Mouse (Mus musculus): ENCODE measurements around the gene Cpa5.

GRCm38 (mm10) chr6:30605111-30605510 lies 5.7 kb upstream of the Cpa5 start:
- TF ChIP-seq POLR2A (IDR thresholded peaks at IDR 0.05; ENCODE audit: borderline replicate concordance, extremely low read depth, low read depth, low read length) (no peak), CTCF (IDR thresholded peaks at IDR 0.05; ENCODE audit: insufficient read depth, low read length) (no peak)
